Mouse (Mus musculus) adrenal gland, postnatal 14 days (tissue): ENCODE measurements around the gene Akr1c18. TPM values are rescaled to one million over a fixed set of nuclear protein-coding genes. Genes with fewer than 3 reads are reported as not detected.

Experiments
- DNase-seq: peaks from one replicate; pipeline ENCODE4 v3.0.0; 2021; ENCODE audit warnings: mixed read lengths
- total RNA-seq: library from RNA; stranded (reverse); gene quantifications from 2 replicates; pipeline ENCODE4 v1.2.3, GENCODE M21; 2021

Akr1c18 gene
- total RNA-seq, 1 experiment from 2014 or later: 2,595 TPM

GRCm38 (mm10) chr13:4110281-4111188, 39.9 kb downstream of the Akr1c18 start:
- DNase-seq: peak; percentile 67

GRCm38 (mm10) chr13:4102721-4103120, 47.7 kb downstream of the Akr1c18 start:
- no peak for DNase-seq

GRCm38 (mm10) chr13:4101691-4102090, 48.8 kb downstream of the Akr1c18 start:
- no peak for DNase-seq

Other genes starting within 250 kb of the Akr1c18 start
- gene Net1, start 232.4 kb downstream of the Akr1c18 start, total RNA-seq: 89.3 and 110 TPM in 2 replicates
- not detected in 2 replicates for gene Tubal3, start 232.4 kb downstream of the Akr1c18 start, total RNA-seq
- gene Ucn3, start 205.3 kb downstream of the Akr1c18 start, total RNA-seq: not detected in 2 replicates
- 4.2 and 21.4 TPM in 2 replicates for gene Akr1c14, start 101.6 kb downstream of the Akr1c18 start, total RNA-seq
- 24.1 and 28.7 TPM in 2 replicates for gene Akr1c13, start 40.5 kb upstream of the Akr1c18 start, total RNA-seq
- gene Akr1c19, start 78.0 kb upstream of the Akr1c18 start, total RNA-seq: 0.60 and 1.7 TPM in 2 replicates
- gene Akr1c12, start 128.8 kb upstream of the Akr1c18 start, total RNA-seq: 0.34 and 3.4 TPM in 2 replicates